Mouse (Mus musculus): Measurements from ENCODE around the gene Sh3glb2. TPM values are rescaled to one million over a fixed set of nuclear protein-coding genes. Genes with fewer than 3 reads are reported as not detected.

The Sh3glb2 gene
- 79.2 TPM for polyA plus RNA-seq (2017; shearing (Covaris generic))

GRCm38 (mm10) chr2:30358533-30359531 lies at the start of gene Sh3glb2:
TSS of gene Sh3glb2 (minus strand) at chr2:30359337.

DNA sequence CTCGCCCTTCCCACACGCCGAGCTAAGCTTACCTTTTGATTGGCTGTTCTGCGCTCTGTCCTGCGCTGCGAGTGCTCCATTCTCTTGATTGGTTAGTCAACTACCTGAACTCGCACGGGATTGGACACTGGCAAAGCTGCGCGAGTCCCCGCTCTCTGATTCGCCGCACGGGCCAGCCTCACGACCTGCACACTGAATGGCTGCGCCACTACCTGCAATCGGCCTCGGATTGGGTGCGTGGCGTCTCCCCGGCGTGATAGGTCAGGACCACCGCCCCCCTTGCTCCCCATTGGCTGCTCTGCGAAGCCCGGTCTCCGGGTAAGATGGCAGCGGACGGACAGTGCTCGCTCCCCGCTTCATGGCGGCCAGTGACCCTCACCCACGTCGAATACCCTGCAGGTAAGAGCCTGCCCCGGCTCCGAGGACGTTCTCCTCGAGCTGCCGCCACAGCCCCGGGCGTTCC lies 33.0 kb upstream of the Sh3glb2 start, which contains the start of gene Dolpp1:
Dolpp1 (plus strand) TSS at position 141 of the 463 bp plus-strand sequence.

GRCm38 (mm10) chr2:30363773-30364650 lies 4.9 kb upstream of the Sh3glb2 start, which contains the start of gene Miga2:
TSS of gene Miga2 (plus strand) at chr2:30364233.

Other genes starting within 250 kb of the Sh3glb2 start
- 21.4 TPM for gene Zer1, start 234.8 kb downstream of the Sh3glb2 start, polyA plus RNA-seq (2017; shearing (Covaris generic))
- gene Tbc1d13, start 225.6 kb downstream of the Sh3glb2 start, polyA plus RNA-seq (2017; shearing (Covaris generic)), result 5.4 TPM
- 23.6 TPM for gene Endog, start 187.8 kb downstream of the Sh3glb2 start, polyA plus RNA-seq (2017; shearing (Covaris generic))
- 28.2 TPM for gene Spout1, start 180.9 kb downstream of the Sh3glb2 start, polyA plus RNA-seq (2017; shearing (Covaris generic))
- gene Kyat1, start 153.5 kb downstream of the Sh3glb2 start, polyA plus RNA-seq (2017; shearing (Covaris generic)), result 7.8 TPM
- 3.4 TPM for gene Lrrc8a, start 121.6 kb downstream of the Sh3glb2 start, polyA plus RNA-seq (2017; shearing (Covaris generic))
- 1.6 TPM for gene Gm28035, start 118.8 kb downstream of the Sh3glb2 start, polyA plus RNA-seq (2017; shearing (Covaris generic))
- gene Phyhd1, start 93.1 kb downstream of the Sh3glb2 start, polyA plus RNA-seq (2017; shearing (Covaris generic)), result 1.5 TPM
- not detected for gene Gm28038, start 78.3 kb downstream of the Sh3glb2 start, polyA plus RNA-seq (2017; shearing (Covaris generic))
- 6.4 TPM for gene Dolk, start 73.0 kb downstream of the Sh3glb2 start, polyA plus RNA-seq (2017; shearing (Covaris generic))
- gene Nup188, start 72.9 kb downstream of the Sh3glb2 start, polyA plus RNA-seq (2017; shearing (Covaris generic)), result 16.6 TPM
- 4.6 TPM for gene Miga2, start 4.9 kb upstream of the Sh3glb2 start, polyA plus RNA-seq (2017; shearing (Covaris generic))
- 20.8 TPM for gene Dolpp1, start 32.9 kb upstream of the Sh3glb2 start, polyA plus RNA-seq (2017; shearing (Covaris generic))
- 11.1 TPM for gene Crat, start 56.5 kb upstream of the Sh3glb2 start, polyA plus RNA-seq (2017; shearing (Covaris generic))
- gene Ptpa, start 56.7 kb upstream of the Sh3glb2 start, polyA plus RNA-seq (2017; shearing (Covaris generic)), result 91.0 TPM
- 29.6 TPM for gene Ier5l, start 114.9 kb upstream of the Sh3glb2 start, polyA plus RNA-seq (2017; shearing (Covaris generic))
- 1.4 TPM for gene Cstad, start 235.7 kb upstream of the Sh3glb2 start, polyA plus RNA-seq (2017; shearing (Covaris generic))